Mouse (Mus musculus): ENCODE measurements around the gene Slc6a4.

Gene Slc6a4

GRCm38 (mm10) chr11:76997916-76998704 is at the start of gene Slc6a4:
TSS of gene Slc6a4 (plus strand) at chr11:76998603.
- no peak for DNase-seq (ENCODE audit: low read depth, low spot score)

GRCm38 (mm10) chr11:76953536-76953935 is 44.9 kb upstream of the Slc6a4 start:
- DNase-seq (ENCODE audit: low read depth, low spot score), result no peak

GRCm38 (mm10) chr11:76965703-76966102 is 32.7 kb upstream of the Slc6a4 start:
- DNase-seq (ENCODE audit: low read depth, low spot score), result no peak

GRCm38 (mm10) chr11:76970328-76970727 is 28.1 kb upstream of the Slc6a4 start:
- DNase-seq (ENCODE audit: low read depth, low spot score), result no peak

- no peak for DNase-seq (ENCODE audit: low read depth, low spot score)
Measured at GRCm38 (mm10) chr11:76974680-76975319, 23.6 kb upstream of the Slc6a4 start.

- no peak for DNase-seq (ENCODE audit: low read depth, low spot score)
Measured at GRCm38 (mm10) chr11:76981570-76982141, 16.7 kb upstream of the Slc6a4 start.

GRCm38 (mm10) chr11:76982415-76982814 is 16.0 kb upstream of the Slc6a4 start:
- no peak for DNase-seq (ENCODE audit: low read depth, low spot score)

- no peak for DNase-seq (ENCODE audit: low read depth, low spot score)
Measured at GRCm38 (mm10) chr11:76983641-76984040, 14.8 kb upstream of the Slc6a4 start.

- no peak for DNase-seq (ENCODE audit: low read depth, low spot score)
Measured at GRCm38 (mm10) chr11:76984173-76984572, 14.2 kb upstream of the Slc6a4 start.

GRCm38 (mm10) chr11:76990839-76991238 is 7.6 kb upstream of the Slc6a4 start:
- DNase-seq (ENCODE audit: low read depth, low spot score), result no peak

- DNase-seq (ENCODE audit: low read depth, low spot score), result peak; percentile 20
Measured at GRCm38 (mm10) chr11:76992886-76993285, 5.5 kb upstream of the Slc6a4 start.

GRCm38 (mm10) chr11:76995966-76996672 is 2.3 kb upstream of the Slc6a4 start:
- no peak for DNase-seq (ENCODE audit: low read depth, low spot score)

- DNase-seq (ENCODE audit: low read depth, low spot score), result peak; percentile 27
Measured at GRCm38 (mm10) chr11:76997305-76997704, 1.1 kb upstream of the Slc6a4 start.

- no peak for DNase-seq (ENCODE audit: low read depth, low spot score)
Measured at GRCm38 (mm10) chr11:76998705-76999226, 363 bp downstream of the Slc6a4 start.

- DNase-seq (ENCODE audit: low read depth, low spot score), result no peak
Measured at GRCm38 (mm10) chr11:77000741-77001140, 2.3 kb downstream of the Slc6a4 start.

- DNase-seq (ENCODE audit: low read depth, low spot score), result no peak
Measured at GRCm38 (mm10) chr11:77002361-77002760, 4.0 kb downstream of the Slc6a4 start.

GRCm38 (mm10) chr11:77005881-77006280 is 7.5 kb downstream of the Slc6a4 start:
- no peak for DNase-seq (ENCODE audit: low read depth, low spot score)

GRCm38 (mm10) chr11:77006616-77007015 is 8.2 kb downstream of the Slc6a4 start:
- no peak for DNase-seq (ENCODE audit: low read depth, low spot score)

GRCm38 (mm10) chr11:77009069-77010025 is 10.9 kb downstream of the Slc6a4 start:
- DNase-seq (ENCODE audit: low read depth, low spot score), result no peak

GRCm38 (mm10) chr11:77010762-77011475 is 12.5 kb downstream of the Slc6a4 start:
- no peak for DNase-seq (ENCODE audit: low read depth, low spot score)

Measured in skeletal muscle tissue, adult 2 months (tissue).